Mouse (Mus musculus) C2C12 (cell line): ENCODE results near the gene Spata17. TPM values are rescaled to one million over a fixed set of nuclear protein-coding genes. Genes with fewer than 3 reads are reported as not detected.
A peak's percentile ranks its signal among the peaks of the same experiment; 100 is the strongest.

ENCODE experiments used
- H3K27me3 ChIP-seq: one replicate; pipeline ENCODE4 v1.6.1; 2011; ENCODE audit not compliant: control insufficient read depth, insufficient read depth, insufficient read length
- H3K36me3 ChIP-seq: one replicate; pipeline ENCODE4 v1.6.1; 2011; ENCODE audit not compliant: control insufficient read depth, insufficient read depth
- H3K4me3 ChIP-seq: one replicate; pipeline ENCODE4 v1.5.1; 2011; ENCODE audit warnings: mild to moderate bottlenecking, control low read depth; ENCODE audit not compliant: poor library complexity, insufficient read depth, severe bottlenecking
- H3K79me2 ChIP-seq: one replicate; pipeline ENCODE4 v1.6.1; 2011; ENCODE audit not compliant: control insufficient read depth, insufficient read depth
- H3K79me3 ChIP-seq: one replicate; pipeline ENCODE4 v1.6.1; 2011; ENCODE audit warnings: low read depth, control low read depth
- H3ac ChIP-seq: one replicate; pipeline ENCODE3; 2011; ENCODE audit warnings: low read depth; ENCODE audit not compliant: control insufficient read depth, insufficient read length
- CEBPB ChIP-seq: IDR thresholded peaks from one replicate; pipeline ENCODE4 v1.6.1; 2011; ENCODE audit warnings: low read depth, mild to moderate bottlenecking, control low read depth, moderate library complexity
- CTCF ChIP-seq: IDR thresholded peaks from one replicate; pipeline ENCODE4 v1.5.1; 2011; ENCODE audit not compliant: control insufficient read depth, insufficient read depth, insufficient read length
- FOSL1 ChIP-seq: IDR thresholded peaks from one replicate; pipeline ENCODE4 v1.8.0; 2011; ENCODE audit warnings: mild to moderate bottlenecking, low read length; ENCODE audit not compliant: poor library complexity, insufficient read depth, severe bottlenecking
- MAX ChIP-seq: IDR thresholded peaks from one replicate; pipeline ENCODE4 v1.6.1; 2011; ENCODE audit warnings: mild to moderate bottlenecking, control low read depth
- MYOD1 ChIP-seq: IDR thresholded peaks from one replicate; pipeline ENCODE4 v1.6.1; 2011; ENCODE audit warnings: low read depth; ENCODE audit not compliant: control insufficient read depth, insufficient read length
- MYOG ChIP-seq: IDR thresholded peaks from one replicate; pipeline ENCODE4 v1.6.1; 2011; ENCODE audit not compliant: control insufficient read depth, insufficient read length; ENCODE audit errors: extremely low read depth
- USF1 ChIP-seq: IDR thresholded peaks from one replicate; pipeline ENCODE4 v1.6.1; 2011; ENCODE audit warnings: low read depth, mild to moderate bottlenecking, control low read depth, moderate library complexity
- long read RNA-seq, 2 experiments: library from polyadenylated mRNA; unstranded; transcript quantifications; one replicate each; pipeline ENCODE4 v2.0.0; 2019 to 2020
- polyA plus RNA-seq: library from polyadenylated mRNA; unstranded; fragments of >200 nt; fragmentation: generic; extraction: Trizol; gene quantifications from one replicate; pipeline ENCODE4 v1.2.1, GENCODE M21; 2012; ENCODE audit warnings: missing spikeins

Spata17 gene
- polyA plus RNA-seq: 0.08 TPM
- long read RNA-seq, experiment 1: 0 reads
- long read RNA-seq, experiment 2: 0 reads

GRCm38 (mm10) chr1:187215181-187216116 is at the start of gene Spata17, which contains the start of gene Gpatch2:
Gene Spata17 (minus strand): TSS chr1:187215465.
Gene Gpatch2 (plus strand): TSS chr1:187215508.
- Histone ChIP-seq H3ac (peak within 1 kb of the TSS; percentile 97), H3K27me3 (no peaks in the 10 kb centered on the region), H3K4me3 (peak within 1 kb of the TSS; percentile 76), H3K36me3 (no peaks in the 10 kb centered on the region), H3K79me3 (peaks cover 28% of the 10 kb centered on the region), H3K79me2 (peaks cover 51% of the 10 kb centered on the region)
- TF ChIP-seq MYOG: no peak
- TF ChIP-seq CTCF: no peak
- TF ChIP-seq FOSL1: no peak
- TF ChIP-seq MYOD1: no peak
- no peak for TF ChIP-seq CEBPB
- TF ChIP-seq MAX: no peak
- TF ChIP-seq USF1: no peak

DNA sequence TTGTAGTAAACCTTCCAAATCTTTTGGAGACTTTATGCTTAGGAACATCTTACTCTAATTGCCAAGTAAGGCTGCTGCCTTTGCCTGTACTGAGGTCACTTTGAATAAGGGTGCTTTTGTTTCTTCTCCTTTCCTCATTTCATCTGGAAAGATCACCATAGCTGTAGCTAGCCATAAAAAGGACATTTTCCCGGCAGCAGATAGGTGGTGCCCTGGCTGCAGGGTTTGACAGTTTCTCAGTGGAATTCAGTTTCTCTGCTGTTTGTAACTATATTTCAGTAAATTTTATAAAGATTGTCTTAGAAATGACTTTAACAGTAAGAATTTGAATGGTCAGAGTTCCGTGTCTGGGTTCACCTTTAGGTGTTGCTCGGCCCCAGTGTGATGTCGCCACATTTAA is 43.5 kb upstream of the Spata17 start:
- no peaks in the 10 kb centered on the region for H3K79me2 ChIP-seq
- H3K4me3 ChIP-seq: no peak overlapping the region
- TF ChIP-seq MYOG (no peak), FOSL1 (no peak), CTCF (no peak), MAX (no peak), USF1 (no peak), CEBPB (no peak), MYOD1 (no peak)
- no peaks in the 10 kb centered on the region for H3K79me3 ChIP-seq
- H3ac ChIP-seq: no peak overlapping the region
- H3K27me3 ChIP-seq: no peaks in the 10 kb centered on the region
- no peaks in the 10 kb centered on the region for H3K36me3 ChIP-seq

DNA sequence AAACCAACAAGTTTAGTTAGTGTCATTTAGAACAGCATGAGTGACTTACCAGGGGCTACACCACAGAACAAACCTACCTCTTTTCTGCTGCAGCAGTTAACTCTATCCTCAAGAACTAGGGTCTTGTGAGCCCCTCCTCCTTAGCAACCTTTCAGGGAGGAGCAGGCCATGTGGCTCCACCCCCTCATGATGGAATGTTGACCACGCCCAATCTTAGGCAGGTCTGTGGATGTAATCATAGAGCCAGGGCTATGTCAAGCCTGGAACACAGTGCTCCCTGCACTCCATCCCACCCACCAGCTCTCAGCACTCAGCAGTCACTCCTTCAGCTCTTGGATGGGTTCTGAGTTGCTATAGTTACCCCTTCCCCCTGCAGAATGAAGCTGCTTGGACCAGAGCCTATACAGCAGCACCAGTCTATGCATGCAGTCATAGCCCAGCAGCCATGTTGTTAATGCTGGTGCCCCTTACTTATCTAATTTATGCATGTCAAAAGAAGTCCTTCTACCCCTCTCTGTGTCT is 35.5 kb upstream of the Spata17 start:
- Histone ChIP-seq H3K4me3 (no peak overlapping the region), H3K36me3 (no peaks in the 10 kb centered on the region), H3K27me3 (no peaks in the 10 kb centered on the region), H3ac (no peak overlapping the region), H3K79me3 (no peaks in the 10 kb centered on the region), H3K79me2 (no peaks in the 10 kb centered on the region)
- no peak for TF ChIP-seq USF1
- TF ChIP-seq MAX: no peak
- TF ChIP-seq MYOD1: no peak
- no peak for TF ChIP-seq MYOG
- no peak for TF ChIP-seq CTCF
- no peak for TF ChIP-seq CEBPB

DNA sequence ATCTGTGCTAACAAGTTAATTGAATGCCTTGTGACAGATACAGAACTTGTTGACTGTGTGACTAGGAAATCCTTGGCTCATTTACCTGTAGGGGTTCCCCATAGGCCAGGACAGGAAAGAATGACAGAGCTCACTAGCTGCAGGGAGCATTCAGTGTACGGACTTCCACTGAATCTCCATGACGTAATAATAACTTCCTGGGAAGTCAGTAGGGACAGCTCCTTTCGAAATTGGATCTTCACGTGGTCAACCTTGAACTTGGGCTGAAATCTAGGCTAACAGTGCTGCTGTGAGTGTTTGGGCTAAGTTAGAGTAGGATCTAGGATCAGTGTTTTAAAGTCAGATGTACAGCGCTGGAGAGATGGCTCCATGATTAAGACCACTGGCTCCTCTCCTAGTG is 29.5 kb upstream of the Spata17 start:
- H3K36me3 ChIP-seq: no peaks in the 10 kb centered on the region
- TF ChIP-seq MYOG: no peak
- no peak for TF ChIP-seq CEBPB
- no peak for TF ChIP-seq MAX
- no peak for TF ChIP-seq FOSL1
- no peak for TF ChIP-seq CTCF
- TF ChIP-seq MYOD1: no peak
- TF ChIP-seq USF1: no peak
- H3K4me3 ChIP-seq: no peak overlapping the region
- no peaks in the 10 kb centered on the region for H3K79me2 ChIP-seq
- H3ac ChIP-seq: no peak overlapping the region
- H3K79me3 ChIP-seq: no peaks in the 10 kb centered on the region
- H3K27me3 ChIP-seq: no peaks in the 10 kb centered on the region

- H3K79me2 ChIP-seq: peaks cover 8% of the 10 kb centered on the region
- H3K4me3 ChIP-seq: no peak overlapping the region
- H3K79me3 ChIP-seq: peaks cover 3% of the 10 kb centered on the region
- H3ac ChIP-seq: no peak overlapping the region
- peaks cover 4% of the 10 kb centered on the region for H3K36me3 ChIP-seq
- TF ChIP-seq USF1 (no peak), CEBPB (no peak), FOSL1 (no peak), MYOD1 (no peak), CTCF (no peak), MYOG (no peak), MAX (no peak)
- no peaks in the 10 kb centered on the region for H3K27me3 ChIP-seq
Observed at GRCm38 (mm10) chr1:187241329-187241728, 26.1 kb upstream of the Spata17 start.
